Mouse (Mus musculus): ENCODE results near the gene Il1rapl1. TPM values are rescaled to one million over a fixed set of nuclear protein-coding genes. Genes with fewer than 3 reads are reported as not detected.

The Il1rapl1 gene
- polyA plus RNA-seq, 1 experiment from 2014 or later = 0.20 TPM

DNA sequence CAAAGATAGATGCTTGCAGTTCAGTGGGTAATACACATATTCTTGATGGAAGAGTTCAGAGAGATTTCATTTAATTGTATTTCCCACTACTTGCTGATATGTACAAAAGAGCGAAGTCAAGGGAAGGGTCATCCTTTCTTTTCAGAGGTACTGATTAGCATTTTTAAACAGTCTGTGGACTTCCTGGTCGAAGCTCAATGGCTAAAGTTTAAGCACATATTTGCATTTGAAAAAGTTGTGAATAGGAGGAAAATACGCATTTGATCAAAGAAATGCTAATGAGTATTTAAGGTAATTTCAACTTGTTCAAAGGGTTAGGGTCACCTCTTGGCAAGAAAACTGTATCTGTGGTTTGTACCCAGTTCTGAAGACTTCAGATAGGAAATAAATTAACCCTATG lies 1386.6 kb downstream of the Il1rapl1 start:
- Histone ChIP-seq H3K27ac (no peak overlapping the region), H3K27me3 (no peaks in the 10 kb centered on the region), H3K36me3 (no peaks in the 10 kb centered on the region), H3K9me3 (replicated peaks) (no peaks in the 10 kb centered on the region), H3K4me2 (no peak overlapping the region), H3K4me1 (replicated peaks) (no peaks in the 10 kb centered on the region), H3K9ac (no peak overlapping the region), H3K4me3 (no peak overlapping the region)
- WGBS = 52% methylated on average over 3 of the region's 3 CpGs
- ATAC-seq (replicated peaks; ENCODE audit: insufficient number of reproducible peaks, insufficient read depth, low FRiP score, low read depth) = no peak

Data from heart, embryonic 15.5 days (tissue).